Mouse (Mus musculus): ENCODE data around the gene Mat1a. TPM values are rescaled to one million over a fixed set of nuclear protein-coding genes. Genes with fewer than 3 reads are reported as not detected.

Mat1a gene
- polyA plus RNA-seq, 1 experiment, result 0.49 TPM

DNA sequence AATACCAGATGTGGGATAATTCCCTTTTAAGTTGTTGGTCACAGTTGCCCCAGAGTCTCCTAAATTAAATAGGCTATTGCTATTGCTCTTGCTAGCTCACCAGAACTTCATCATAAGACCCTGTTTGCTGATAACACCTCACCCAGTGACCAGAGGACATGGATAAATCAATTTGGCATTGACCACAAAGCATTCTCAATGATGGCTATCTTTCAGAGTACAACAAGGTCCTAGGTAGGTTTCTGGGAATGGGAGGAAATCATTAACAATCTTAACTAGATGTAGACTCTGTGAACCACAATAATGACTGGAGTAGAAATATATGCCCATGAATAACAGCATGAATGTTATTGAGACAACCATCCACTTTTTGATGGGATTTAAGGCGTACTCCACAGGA lies 35.9 kb downstream of the Mat1a start:
- no peak for DNase-seq (ENCODE audit: low read depth)

GRCm38 (mm10) chr14:41146035-41146434 lies 41.2 kb downstream of the Mat1a start:
- no peak for DNase-seq (ENCODE audit: low read depth)

- DNase-seq (ENCODE audit: low read depth), result no peak
Observed at GRCm38 (mm10) chr14:41146922-41147321, 42.1 kb downstream of the Mat1a start.

DNA sequence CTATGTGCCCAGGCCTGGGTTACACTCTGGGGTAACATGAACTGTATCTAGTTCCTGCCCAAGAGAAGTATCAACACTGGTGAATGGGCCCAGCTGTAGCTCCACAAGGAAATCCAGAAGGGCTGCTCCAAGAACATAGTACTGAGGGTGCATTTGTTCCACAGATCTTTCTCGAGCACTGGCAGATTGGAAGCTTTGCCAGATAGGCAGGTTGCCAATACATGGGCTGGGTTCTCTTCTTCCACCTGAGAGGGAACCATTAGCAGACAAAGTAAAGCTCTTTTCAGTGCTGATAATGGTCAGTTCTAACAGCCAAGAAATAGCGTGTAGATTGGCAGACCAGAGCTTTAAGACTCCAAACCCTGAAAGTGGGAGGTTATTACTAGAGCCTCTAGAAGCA lies 42.5 kb downstream of the Mat1a start:
- DNase-seq (ENCODE audit: low read depth), result no peak

- no peak for DNase-seq (ENCODE audit: low read depth)
Observed at GRCm38 (mm10) chr14:41151220-41151898, 46.5 kb downstream of the Mat1a start, which contains the start of gene Mbl1. Gene Mbl1 (plus strand): TSS chr14:41151458.

- no peak for DNase-seq (ENCODE audit: low read depth)
Observed at GRCm38 (mm10) chr14:41160076-41160475, 55.2 kb downstream of the Mat1a start.

GRCm38 (mm10) chr14:41160743-41161142 lies 55.9 kb downstream of the Mat1a start:
- DNase-seq (ENCODE audit: low read depth), result no peak

- DNase-seq (ENCODE audit: low read depth), result no peak
Observed at GRCm38 (mm10) chr14:41162663-41163062, 57.8 kb downstream of the Mat1a start.

DNA sequence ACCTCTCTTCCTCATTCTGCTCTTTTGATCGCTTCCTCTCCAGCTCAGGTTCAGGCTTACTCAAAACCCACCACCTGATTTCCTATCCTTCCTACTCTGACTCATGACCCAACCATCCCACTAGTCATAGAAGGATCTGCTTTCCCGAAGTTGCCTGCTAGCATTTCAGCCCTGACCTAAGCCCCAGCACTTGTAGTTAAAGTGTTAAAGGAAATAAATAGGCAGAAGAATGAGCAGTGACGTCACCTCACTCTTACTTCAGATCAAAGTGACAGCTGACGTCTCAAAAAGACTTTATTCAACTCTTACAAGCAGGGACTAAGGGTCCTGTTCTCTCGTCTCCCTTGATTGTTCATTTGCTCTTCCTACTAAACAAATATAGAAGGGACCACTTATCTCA lies 62.4 kb downstream of the Mat1a start:
- DNase-seq (ENCODE audit: low read depth), result no peak

DNA sequence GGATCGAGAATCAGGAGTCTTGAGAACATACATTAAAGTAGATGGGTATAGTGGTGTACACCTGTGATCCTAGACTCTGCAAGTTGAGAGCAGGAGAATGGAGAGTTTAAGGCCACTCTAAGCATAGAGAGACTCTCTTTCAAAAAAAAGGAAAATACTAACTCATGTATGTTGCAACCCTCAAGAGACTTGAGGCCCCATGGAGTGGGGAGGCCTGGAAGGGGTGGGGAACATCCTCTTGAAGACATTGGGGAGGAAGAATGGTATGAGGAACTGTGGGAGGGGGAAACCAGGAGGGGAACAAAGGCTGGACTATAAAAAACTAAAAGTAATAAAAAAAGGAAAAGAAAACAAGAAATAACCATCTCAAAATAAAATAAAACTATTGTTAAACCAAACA lies 63.7 kb downstream of the Mat1a start:
- DNase-seq (ENCODE audit: low read depth), result no peak

DNA sequence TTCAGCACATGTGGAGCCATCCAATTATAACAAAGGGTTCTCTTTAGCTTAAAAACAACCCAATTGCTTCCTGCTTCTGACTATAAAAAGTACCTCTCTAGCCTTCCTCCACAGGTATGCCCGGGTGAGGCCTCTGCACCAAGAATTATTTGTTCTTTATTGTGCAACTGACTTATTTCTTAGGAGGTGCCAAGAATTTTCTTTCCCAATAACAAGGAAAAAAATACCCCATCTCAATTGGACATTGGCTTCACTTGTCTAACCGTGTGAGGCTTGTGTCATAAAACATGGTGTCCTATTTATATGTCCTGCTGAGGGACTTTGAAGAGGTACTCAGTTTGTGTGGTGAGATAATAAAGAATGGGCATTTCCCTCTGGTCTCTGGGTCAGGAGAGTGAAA lies 65.7 kb downstream of the Mat1a start:
- DNase-seq (ENCODE audit: low read depth), result no peak

Other genes with a start within 250 kb of the Mat1a start
- gene Sh2d4b, start 211.8 kb upstream of the Mat1a start, polyA plus RNA-seq (2012; rRNA removed), result 0.57 and 0.58 TPM in 2 replicates
- gene Tspan14, start 138.2 kb upstream of the Mat1a start, polyA plus RNA-seq (2012; rRNA removed), result 100 and 106 TPM in 2 replicates
- gene Fam213a, start 91.2 kb upstream of the Mat1a start, polyA plus RNA-seq (2012; rRNA removed), result 62.5 and 66.8 TPM in 2 replicates
- 0.19 and 0.22 TPM in 2 replicates for gene Dydc2, start 35.8 kb upstream of the Mat1a start, polyA plus RNA-seq (2012; rRNA removed)
- gene Dydc1, start 32.1 kb upstream of the Mat1a start, polyA plus RNA-seq (2012; rRNA removed), result 0.22 TPM in 1 of 2 replicates, not detected in the other
- gene Sftpa1, start 26.7 kb downstream of the Mat1a start, polyA plus RNA-seq (2012; rRNA removed), result not detected in 2 replicates
- gene Mbl1, start 46.4 kb downstream of the Mat1a start, polyA plus RNA-seq (2012; rRNA removed), result not detected in 2 replicates
- gene Sftpd, start 80.1 kb downstream of the Mat1a start, polyA plus RNA-seq (2012; rRNA removed), result 0.08 and 0.22 TPM in 2 replicates
- not detected in 2 replicates for gene Gm2832, start 173.8 kb downstream of the Mat1a start, polyA plus RNA-seq (2012; rRNA removed)
- gene Gm5798, start 243.6 kb downstream of the Mat1a start, polyA plus RNA-seq (2012; rRNA removed), result not detected in 2 replicates